Mouse (Mus musculus) C2C12 (cell line): ENCODE measurements around the gene Smo. TPM values are rescaled to one million over a fixed set of nuclear protein-coding genes. Genes with fewer than 3 reads are reported as not detected.

Experiments
- H3K27me3 ChIP-seq: one replicate; pipeline ENCODE4 v1.6.1; 2011; ENCODE audit not compliant: control insufficient read depth, insufficient read depth, insufficient read length
- H3K36me3 ChIP-seq: one replicate; pipeline ENCODE4 v1.6.1; 2011; ENCODE audit not compliant: control insufficient read depth, insufficient read depth
- H3K4me3 ChIP-seq: one replicate; pipeline ENCODE4 v1.5.1; 2011; ENCODE audit warnings: mild to moderate bottlenecking, control low read depth; ENCODE audit not compliant: poor library complexity, insufficient read depth, severe bottlenecking
- H3K79me2 ChIP-seq: one replicate; pipeline ENCODE4 v1.6.1; 2011; ENCODE audit not compliant: control insufficient read depth, insufficient read depth
- H3K79me3 ChIP-seq: one replicate; pipeline ENCODE4 v1.6.1; 2011; ENCODE audit warnings: low read depth, control low read depth
- H3ac ChIP-seq: one replicate; pipeline ENCODE3; 2011; ENCODE audit warnings: low read depth; ENCODE audit not compliant: control insufficient read depth, insufficient read length
- CEBPB ChIP-seq: IDR thresholded peaks from one replicate; pipeline ENCODE4 v1.6.1; 2011; ENCODE audit warnings: low read depth, mild to moderate bottlenecking, control low read depth, moderate library complexity
- CTCF ChIP-seq: IDR thresholded peaks from one replicate; pipeline ENCODE4 v1.5.1; 2011; ENCODE audit not compliant: control insufficient read depth, insufficient read depth, insufficient read length
- FOSL1 ChIP-seq: IDR thresholded peaks from one replicate; pipeline ENCODE4 v1.8.0; 2011; ENCODE audit warnings: mild to moderate bottlenecking, low read length; ENCODE audit not compliant: poor library complexity, insufficient read depth, severe bottlenecking
- MAX ChIP-seq: IDR thresholded peaks from one replicate; pipeline ENCODE4 v1.6.1; 2011; ENCODE audit warnings: mild to moderate bottlenecking, control low read depth
- MYOD1 ChIP-seq: IDR thresholded peaks from one replicate; pipeline ENCODE4 v1.6.1; 2011; ENCODE audit warnings: low read depth; ENCODE audit not compliant: control insufficient read depth, insufficient read length
- MYOG ChIP-seq: IDR thresholded peaks from one replicate; pipeline ENCODE4 v1.6.1; 2011; ENCODE audit not compliant: control insufficient read depth, insufficient read length; ENCODE audit errors: extremely low read depth
- USF1 ChIP-seq: IDR thresholded peaks from one replicate; pipeline ENCODE4 v1.6.1; 2011; ENCODE audit warnings: low read depth, mild to moderate bottlenecking, control low read depth, moderate library complexity
- long read RNA-seq, 2 experiments: library from polyadenylated mRNA; unstranded; transcript quantifications; one replicate each; pipeline ENCODE4 v2.0.0; 2019 to 2020
- polyA plus RNA-seq: library from polyadenylated mRNA; unstranded; fragments of >200 nt; fragmentation: generic; extraction: Trizol; gene quantifications from one replicate; pipeline ENCODE4 v1.2.1, GENCODE M21; 2012; ENCODE audit warnings: missing spikeins

The Smo gene
- 86.2 TPM for polyA plus RNA-seq
- long read RNA-seq, experiment 1, transcript Smo-201 (12 exons, 3,779 nt) = major isoform, 7 of 17 reads
- long read RNA-seq, experiment 1, partial matches to known transcripts = 8 of 17 reads
- long read RNA-seq, experiment 1, other reads (novel, unspliced or antisense) = 2 of 17 reads
- long read RNA-seq, experiment 2, transcript Smo-201 (12 exons, 3,779 nt) = major isoform, 230 of 281 reads
- long read RNA-seq, experiment 2, partial matches to known transcripts = 31 of 281 reads
- long read RNA-seq, experiment 2, other reads (novel, unspliced or antisense) = 19 of 281 reads

DNA sequence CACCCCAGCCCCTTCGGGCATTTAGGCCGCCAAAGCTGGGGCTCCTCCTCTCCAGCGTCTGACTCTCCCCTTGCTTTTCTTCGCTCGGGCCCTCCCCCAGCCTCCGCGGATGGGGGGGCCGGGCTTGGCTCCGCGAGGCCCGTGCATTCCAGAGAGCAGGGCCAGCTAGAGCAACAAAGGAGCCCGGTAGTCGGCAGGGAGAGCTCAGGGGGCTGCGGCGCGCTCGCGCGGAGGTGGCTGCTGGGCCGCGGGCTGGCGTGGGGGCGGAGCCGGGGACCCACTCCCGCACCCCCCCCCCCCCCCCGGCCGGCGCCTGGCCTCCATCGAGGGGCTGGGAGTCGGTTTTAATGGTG is at the start of gene Smo:
Gene Smo (plus strand): TSS at position 168 of the 353 bp plus-strand sequence.
- H3K27me3 ChIP-seq = no peaks in the 10 kb centered on the region
- peak within 1 kb of the TSS; percentile 57 for H3K4me3 ChIP-seq
- H3K79me3 ChIP-seq = peaks cover 38% of the 10 kb centered on the region
- peaks cover 7% of the 10 kb centered on the region for H3K36me3 ChIP-seq
- peaks cover 48% of the 10 kb centered on the region for H3K79me2 ChIP-seq
- no peak for TF ChIP-seq CTCF
- no peak for TF ChIP-seq USF1
- no peak for TF ChIP-seq CEBPB
- no peak for TF ChIP-seq MYOG
- TF ChIP-seq MYOD1 = no peak
- no peak for TF ChIP-seq MAX
- TF ChIP-seq FOSL1 = no peak
- peak within 1 kb of the TSS; percentile 94 for H3ac ChIP-seq

DNA sequence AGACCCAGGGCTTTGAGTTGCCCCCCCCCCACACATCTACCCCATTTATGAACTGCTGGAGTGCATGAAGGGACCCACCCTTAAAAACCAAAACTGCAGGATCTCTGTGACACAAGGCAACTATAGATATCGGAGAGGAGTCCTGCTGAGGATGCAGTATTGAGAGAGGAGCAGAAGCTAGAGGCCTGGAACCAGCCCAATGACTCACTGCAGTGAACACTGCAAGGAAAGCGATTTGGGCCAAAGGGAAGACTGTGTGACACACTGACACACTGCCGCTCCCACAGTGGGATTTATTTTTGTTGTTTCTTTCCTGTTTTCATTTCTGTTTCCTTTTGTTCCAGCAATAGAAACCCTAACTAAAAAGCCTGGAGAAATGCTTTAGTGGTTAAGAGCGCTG is 49.4 kb upstream of the Smo start:
- Histone ChIP-seq H3K79me3 (no peaks in the 10 kb centered on the region), H3K36me3 (no peaks in the 10 kb centered on the region), H3K79me2 (no peaks in the 10 kb centered on the region), H3K27me3 (no peaks in the 10 kb centered on the region), H3K4me3 (no peak overlapping the region), H3ac (no peak overlapping the region)
- TF ChIP-seq MYOD1 (no peak), CTCF (no peak), FOSL1 (no peak)

DNA sequence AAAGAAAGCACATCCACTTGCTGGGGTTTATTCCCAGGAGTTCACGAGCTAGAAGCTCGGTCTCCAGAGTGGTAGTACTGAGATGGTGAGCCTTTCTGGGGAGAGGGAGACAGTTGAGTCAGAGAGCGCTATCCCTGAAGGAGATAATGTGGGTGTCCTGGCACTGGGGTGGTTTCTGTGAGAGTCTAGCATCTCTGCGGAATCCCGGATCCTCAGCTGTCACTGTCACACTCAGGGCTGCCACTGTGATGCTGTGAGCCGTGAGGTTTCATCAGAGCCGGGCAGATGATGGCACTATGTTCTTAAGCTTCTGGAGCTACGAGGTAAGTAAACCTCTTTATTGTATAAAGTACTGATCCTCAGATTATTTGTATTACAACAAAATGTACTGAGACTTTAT is 45.8 kb upstream of the Smo start:
- Histone ChIP-seq H3ac (no peak overlapping the region), H3K79me3 (no peaks in the 10 kb centered on the region), H3K36me3 (no peaks in the 10 kb centered on the region), H3K4me3 (no peak overlapping the region), H3K79me2 (no peaks in the 10 kb centered on the region), H3K27me3 (peaks cover 11% of the 10 kb centered on the region)
- peak; percentile 6 for TF ChIP-seq MYOD1
- no peak for TF ChIP-seq FOSL1

DNA sequence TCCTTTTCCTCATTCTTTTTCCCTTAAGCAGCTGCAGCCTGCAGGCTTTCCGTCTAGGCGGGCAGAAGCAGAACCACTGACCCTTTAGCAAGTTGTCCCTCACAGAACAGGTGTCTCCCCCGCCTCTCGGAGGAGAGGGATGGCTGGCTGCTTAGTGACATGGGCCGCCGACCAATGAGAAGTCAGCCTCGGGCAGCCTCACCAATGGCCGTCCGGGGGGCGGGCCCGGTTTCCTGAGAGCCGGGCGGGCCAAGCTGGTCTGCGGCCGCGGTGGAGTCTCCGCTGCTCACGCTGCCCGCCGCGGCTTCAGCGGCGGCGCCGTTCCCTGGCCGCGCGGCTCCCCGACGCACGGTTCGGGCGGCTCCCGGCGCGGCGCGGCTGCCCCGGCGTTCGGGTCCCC is 41.4 kb upstream of the Smo start, which contains the start of gene Tspan33:
Gene Tspan33 (plus strand): TSS at position 270 of the 400 bp plus-strand sequence.
- no peaks in the 10 kb centered on the region for H3K36me3 ChIP-seq
- H3K4me3 ChIP-seq = peak within 1 kb of the TSS; percentile 21
- H3K27me3 ChIP-seq = peaks cover 11% of the 10 kb centered on the region
- H3ac ChIP-seq = peak within 1 kb of the TSS; percentile 86
- TF ChIP-seq MAX (no peak), MYOD1 (peak; percentile 65)
- no peaks in the 10 kb centered on the region for H3K79me3 ChIP-seq
- H3K79me2 ChIP-seq = no peaks in the 10 kb centered on the region

DNA sequence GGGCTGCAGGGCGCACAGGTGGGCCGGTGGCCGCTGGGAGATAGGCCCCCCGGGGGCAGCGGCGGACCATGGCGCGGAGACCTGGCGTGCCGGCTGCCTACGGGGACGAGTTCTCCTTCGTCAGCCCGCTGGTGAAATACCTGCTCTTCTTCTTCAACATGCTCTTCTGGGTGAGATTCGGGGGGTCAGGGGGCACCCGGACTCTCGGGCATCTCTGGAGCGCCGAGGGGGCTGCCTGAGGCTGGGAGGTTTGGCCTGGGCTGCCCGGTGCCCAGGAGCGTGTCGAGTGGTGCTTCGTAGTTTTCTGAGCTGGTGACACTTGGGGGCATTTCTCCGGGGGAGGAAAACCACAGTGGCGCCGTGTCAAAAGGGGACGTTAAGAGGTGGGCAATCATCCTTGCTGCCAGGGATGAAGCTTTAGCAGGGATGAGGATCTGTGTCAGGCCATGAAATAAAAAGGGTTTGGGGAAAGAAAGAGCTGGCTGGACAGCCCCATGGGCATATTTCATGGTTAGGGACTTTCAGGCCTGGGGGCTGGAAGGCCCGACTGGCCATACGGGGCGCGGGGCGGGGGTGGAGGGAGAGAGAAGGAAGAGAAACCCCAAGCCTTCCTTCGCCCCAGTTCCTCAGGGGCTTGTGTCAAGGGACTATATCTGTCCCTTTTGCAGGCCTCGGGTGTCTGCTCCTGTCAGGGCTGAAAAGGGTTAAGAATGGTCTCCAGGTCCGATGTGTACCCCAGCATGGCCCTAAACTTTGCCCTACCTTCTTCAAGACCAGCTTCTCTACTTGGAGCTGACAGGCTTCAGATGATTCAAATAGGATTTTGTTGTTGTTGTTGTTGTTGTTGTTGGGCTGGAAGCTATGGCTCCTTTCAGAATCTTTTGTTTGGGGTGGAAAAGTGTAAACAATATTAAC is 40.7 kb upstream of the Smo start:
- Histone ChIP-seq H3K79me3 (no peaks in the 10 kb centered on the region), H3K4me3 (peak overlapping the region; percentile 21), H3ac (peak overlapping the region; percentile 86), H3K36me3 (no peaks in the 10 kb centered on the region), H3K27me3 (peaks cover 11% of the 10 kb centered on the region), H3K79me2 (no peaks in the 10 kb centered on the region)
- TF ChIP-seq MYOD1 (no peak), MYOG (no peak), CEBPB (no peak), USF1 (no peak), FOSL1 (no peak), MAX (no peak), CTCF (no peak)

DNA sequence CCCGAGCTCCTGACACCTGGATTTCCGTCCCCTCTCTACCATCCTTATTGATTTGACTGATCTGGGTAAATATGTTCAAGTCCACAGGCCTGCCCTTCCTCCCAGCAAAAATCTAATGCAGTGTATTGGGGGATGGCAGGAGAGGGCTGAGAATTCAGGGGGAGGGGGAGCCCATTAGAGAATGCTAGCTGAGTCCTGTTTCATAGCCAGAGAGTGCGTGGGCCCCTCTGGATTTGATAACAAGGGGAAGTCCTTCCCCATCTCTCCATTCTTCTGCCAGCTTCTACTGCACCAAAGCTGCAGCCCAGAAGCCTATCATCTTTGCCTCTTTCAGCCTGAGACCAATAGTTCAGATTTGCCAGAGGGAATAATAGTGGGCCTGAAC is 40.0 kb upstream of the Smo start:
- TF ChIP-seq MYOD1 (no peak), MYOG (no peak), FOSL1 (no peak), MAX (no peak), CEBPB (no peak), USF1 (no peak), CTCF (no peak)
- H3K36me3 ChIP-seq = no peaks in the 10 kb centered on the region
- peaks cover 11% of the 10 kb centered on the region for H3K27me3 ChIP-seq
- no peak overlapping the region for H3K4me3 ChIP-seq
- H3K79me2 ChIP-seq = no peaks in the 10 kb centered on the region
- no peak overlapping the region for H3ac ChIP-seq
- no peaks in the 10 kb centered on the region for H3K79me3 ChIP-seq
